Mouse (Mus musculus): ENCODE data around the gene App. TPM values are rescaled to one million over a fixed set of nuclear protein-coding genes. Genes with fewer than 3 reads are reported as not detected.

Gene App
- polyA plus RNA-seq, 1 experiment from 2014 or later = 197 TPM

DNA sequence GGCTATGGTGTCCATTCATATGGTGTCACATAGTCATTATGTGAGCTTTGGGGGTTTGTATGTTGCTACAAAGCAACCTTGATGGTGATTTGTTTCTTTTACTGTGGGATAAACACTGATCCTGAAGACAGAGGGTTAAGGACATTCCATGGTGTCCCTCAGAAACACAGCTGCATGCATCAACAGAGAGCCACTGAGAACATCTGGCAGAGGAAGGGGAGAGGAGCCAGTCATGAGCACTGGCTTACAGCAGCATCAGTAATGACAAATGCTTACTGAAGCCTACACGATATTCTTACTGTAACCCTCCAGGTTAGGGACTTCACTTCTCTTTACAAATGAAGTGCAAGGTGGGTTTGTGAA lies 24.1 kb downstream of the App start:
- no peak overlapping the region for H3K4me2 ChIP-seq
- peaks cover 55% of the 10 kb centered on the region for H3K4me1 ChIP-seq
- H3K36me3 ChIP-seq = peaks cover 2% of the 10 kb centered on the region; the same call in 1 of the 2 replicates
- no peak overlapping the region for H3K27ac ChIP-seq
- H3K4me3 ChIP-seq = no peak overlapping the region
- ATAC-seq (ENCODE audit: insufficient number of reproducible peaks, insufficient read depth, low FRiP score, low TSS enrichment, low read depth) = no peak
- no peaks in the 10 kb centered on the region for H3K27me3 ChIP-seq
- no peak overlapping the region for H3K9ac ChIP-seq
- no peaks in the 10 kb centered on the region for H3K9me3 ChIP-seq
- 81% methylated on average over 1 of the region's 1 CpGs for WGBS

DNA sequence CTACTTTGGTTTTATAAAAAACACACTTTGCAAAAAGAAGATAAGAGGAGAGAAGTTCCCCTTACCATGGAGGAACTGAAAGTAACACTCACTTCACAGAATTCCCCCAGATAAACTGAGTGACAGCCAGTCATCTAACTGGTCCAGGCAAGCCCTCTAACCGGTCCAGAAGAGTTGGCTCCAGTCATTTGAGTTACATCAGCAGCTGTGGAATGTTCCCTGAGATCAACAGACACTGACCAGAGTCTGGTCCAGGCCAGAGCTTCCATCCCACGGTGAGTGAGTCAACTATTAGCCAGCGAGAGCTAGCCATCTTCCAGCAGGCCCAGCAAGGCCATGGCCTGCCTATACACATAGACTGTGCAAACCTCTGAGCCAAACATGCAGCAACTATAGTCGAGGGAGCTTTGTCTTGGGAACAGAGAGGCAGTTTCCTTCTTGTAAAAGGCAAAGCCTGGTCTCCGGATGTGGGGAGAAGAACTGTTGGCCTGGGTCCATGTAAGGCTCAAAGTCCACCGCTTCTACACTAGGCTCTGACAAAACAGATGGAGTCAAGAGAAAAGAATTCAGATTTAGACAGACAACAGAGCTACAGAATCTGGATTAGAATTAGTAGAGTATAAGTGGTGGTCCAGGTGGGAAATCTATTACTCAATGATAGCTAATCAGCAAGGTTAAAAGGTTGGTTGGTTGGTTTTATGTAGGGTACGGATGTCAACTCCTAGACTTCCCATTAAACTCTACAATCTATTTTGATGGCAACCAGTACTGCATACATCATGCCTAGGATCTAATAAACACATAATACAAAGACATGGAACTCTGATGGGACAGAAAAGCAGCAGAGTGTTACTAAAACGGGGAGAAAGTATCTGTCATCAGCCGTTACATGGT lies 24.7 kb downstream of the App start:
- no peak overlapping the region for H3K27ac ChIP-seq
- H3K9ac ChIP-seq = no peak overlapping the region
- no peak overlapping the region for H3K4me3 ChIP-seq
- 72% methylated on average over 9 of the region's 9 CpGs for WGBS
- peaks cover 2% of the 10 kb centered on the region; the same call in 1 of the 2 replicates for H3K36me3 ChIP-seq
- no peak overlapping the region for H3K4me2 ChIP-seq
- peaks cover 55% of the 10 kb centered on the region for H3K4me1 ChIP-seq
- ATAC-seq (ENCODE audit: insufficient number of reproducible peaks, insufficient read depth, low FRiP score, low TSS enrichment, low read depth) = no peak
- H3K9me3 ChIP-seq = no peaks in the 10 kb centered on the region
- H3K27me3 ChIP-seq = no peaks in the 10 kb centered on the region

DNA sequence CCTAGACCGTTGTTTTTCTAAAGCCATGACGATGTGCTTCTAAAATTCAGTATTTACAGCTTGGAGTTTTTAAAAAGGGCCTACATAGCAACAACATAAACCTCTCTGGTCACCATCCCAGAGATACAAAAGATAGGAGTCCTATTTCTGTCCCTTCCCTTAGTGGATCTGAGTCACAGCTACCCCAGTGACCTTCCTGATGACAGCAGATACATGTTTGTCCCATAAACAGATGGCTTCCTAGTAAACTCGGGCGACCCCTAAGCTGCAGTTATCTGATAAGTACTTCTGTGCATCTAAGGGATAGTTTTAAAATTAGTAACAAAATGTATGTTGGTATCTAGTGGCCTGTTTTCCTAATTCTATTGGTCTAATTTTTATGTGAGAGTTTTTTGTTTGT lies 26.1 kb downstream of the App start:
- 47% methylated on average over 4 of the region's 4 CpGs for WGBS
- no peak for ATAC-seq (ENCODE audit: insufficient number of reproducible peaks, insufficient read depth, low FRiP score, low TSS enrichment, low read depth)
- H3K4me2 ChIP-seq = no peak overlapping the region
- H3K27me3 ChIP-seq = no peaks in the 10 kb centered on the region
- H3K4me3 ChIP-seq = no peak overlapping the region
- no peak overlapping the region for H3K9ac ChIP-seq
- peaks cover 2% of the 10 kb centered on the region; the same call in 1 of the 2 replicates for H3K36me3 ChIP-seq
- H3K27ac ChIP-seq = no peak overlapping the region
- H3K4me1 ChIP-seq = peaks cover 51% of the 10 kb centered on the region
- H3K9me3 ChIP-seq = no peaks in the 10 kb centered on the region

DNA sequence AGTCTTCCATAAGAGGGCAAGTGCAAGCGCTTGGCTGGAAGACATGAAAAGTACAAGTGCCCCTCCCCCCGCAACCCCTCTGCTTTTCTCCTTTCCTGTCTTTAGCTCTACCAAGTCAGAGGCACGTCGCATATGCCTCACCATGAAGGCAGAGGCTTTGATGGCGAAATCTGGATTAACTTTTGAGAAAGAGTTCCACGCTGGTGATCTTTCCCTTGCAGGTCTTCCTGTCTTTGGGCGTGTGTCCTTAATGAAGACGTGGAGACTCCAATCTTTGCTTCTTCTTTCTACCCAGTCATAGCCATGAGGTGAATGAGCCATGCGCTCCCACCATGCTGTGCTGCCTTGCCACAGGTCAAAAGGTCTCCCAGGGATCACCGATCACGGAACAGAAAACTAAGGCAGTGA lies 27.8 kb downstream of the App start:
- 60% methylated on average over 11 of the region's 11 CpGs for WGBS

DNA sequence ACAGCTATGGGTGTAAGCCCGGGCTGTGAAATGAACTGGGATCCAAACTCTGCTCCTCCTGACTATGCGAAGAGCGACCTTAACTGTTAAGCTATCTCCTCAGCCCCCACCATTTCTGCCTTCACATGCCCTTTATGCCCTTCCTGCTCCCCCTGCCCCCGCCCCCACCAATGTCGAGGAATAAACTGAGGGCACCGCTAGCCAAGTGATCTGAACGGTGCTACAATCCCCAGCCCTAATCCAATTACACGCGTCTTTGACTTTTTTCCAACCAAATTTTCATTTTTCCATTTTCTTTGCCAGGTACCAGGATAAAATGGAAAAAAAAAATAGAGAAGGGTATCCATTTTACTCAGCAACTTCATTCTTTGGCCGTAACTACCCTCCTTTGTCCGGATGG lies 28.2 kb downstream of the App start:
- H3K4me3 ChIP-seq = no peak overlapping the region
- H3K27ac ChIP-seq = no peak overlapping the region
- WGBS = 69% methylated on average over 11 of the region's 11 CpGs
- ATAC-seq (ENCODE audit: insufficient number of reproducible peaks, insufficient read depth, low FRiP score, low TSS enrichment, low read depth) = no peak
- peaks cover 39% of the 10 kb centered on the region for H3K4me1 ChIP-seq
- no peak overlapping the region for H3K4me2 ChIP-seq
- H3K27me3 ChIP-seq = no peaks in the 10 kb centered on the region
- H3K36me3 ChIP-seq = peaks cover 2% of the 10 kb centered on the region; the same call in 1 of the 2 replicates
- H3K9me3 ChIP-seq = no peaks in the 10 kb centered on the region
- H3K9ac ChIP-seq = no peak overlapping the region

More for the DNA sequence above, 27.8 kb downstream of the App start:
- peaks cover 41% of the 10 kb centered on the region for H3K4me1 ChIP-seq
- H3K4me2 ChIP-seq = no peak overlapping the region
- no peak overlapping the region for H3K4me3 ChIP-seq
- no peak overlapping the region for H3K27ac ChIP-seq
- H3K9me3 ChIP-seq = no peaks in the 10 kb centered on the region
- ATAC-seq (ENCODE audit: insufficient number of reproducible peaks, insufficient read depth, low FRiP score, low TSS enrichment, low read depth) = no peak
- H3K36me3 ChIP-seq = peaks cover 2% of the 10 kb centered on the region; the same call in 1 of the 2 replicates
- no peaks in the 10 kb centered on the region for H3K27me3 ChIP-seq
- no peak overlapping the region for H3K9ac ChIP-seq

DNA sequence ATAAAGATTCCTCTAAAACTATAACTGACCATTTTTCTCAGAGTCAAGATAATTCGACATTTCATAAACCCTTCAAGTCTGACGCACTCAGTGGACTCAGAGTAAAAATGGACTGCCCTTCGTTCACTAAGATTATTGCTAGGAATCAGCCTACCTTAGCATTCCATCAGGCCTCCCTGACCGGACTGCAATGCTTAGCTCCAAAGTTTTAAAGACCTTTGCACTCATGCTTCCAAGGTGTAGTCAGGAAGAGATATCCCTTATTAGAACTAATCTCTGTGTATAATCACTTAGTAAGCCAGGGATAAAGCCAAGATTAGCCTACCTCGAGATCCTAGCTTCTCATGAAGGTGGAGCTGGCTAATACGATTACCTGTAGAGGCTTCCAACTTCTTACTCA lies 29.2 kb downstream of the App start:
- Histone ChIP-seq H3K4me3 (no peak overlapping the region), H3K9ac (no peak overlapping the region), H3K36me3 (peaks cover 2% of the 10 kb centered on the region; the same call in 1 of the 2 replicates), H3K4me1 (peaks cover 43% of the 10 kb centered on the region), H3K4me2 (no peak overlapping the region), H3K27me3 (no peaks in the 10 kb centered on the region), H3K27ac (no peak overlapping the region), H3K9me3 (no peaks in the 10 kb centered on the region)
- no peak for ATAC-seq (ENCODE audit: insufficient number of reproducible peaks, insufficient read depth, low FRiP score, low TSS enrichment, low read depth)
- 82% methylated on average over 6 of the region's 6 CpGs for WGBS

DNA sequence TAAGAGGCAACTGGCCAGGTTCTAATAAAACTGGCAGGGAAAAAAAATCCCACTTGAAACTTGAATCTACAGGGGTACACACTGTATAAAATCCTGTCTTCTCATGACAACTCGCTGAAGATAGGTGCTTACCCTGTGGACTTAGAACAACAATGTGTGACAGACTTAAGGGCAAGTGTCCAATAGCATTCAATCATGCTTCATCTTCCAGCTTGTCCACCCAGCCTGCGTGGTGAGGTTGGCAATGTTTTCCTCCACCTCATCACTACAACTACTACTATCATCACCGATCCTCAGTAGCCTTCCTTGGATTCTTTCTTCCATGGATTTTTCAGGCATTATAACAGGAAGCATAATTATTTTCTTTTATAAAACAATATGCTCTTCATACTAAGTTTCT lies 29.7 kb downstream of the App start:
- peaks cover 43% of the 10 kb centered on the region for H3K4me1 ChIP-seq
- peaks cover 2% of the 10 kb centered on the region; the same call in 1 of the 2 replicates for H3K36me3 ChIP-seq
- no peak for ATAC-seq (ENCODE audit: insufficient number of reproducible peaks, insufficient read depth, low FRiP score, low TSS enrichment, low read depth)
- no peak overlapping the region for H3K4me3 ChIP-seq
- H3K4me2 ChIP-seq = no peak overlapping the region
- no peaks in the 10 kb centered on the region for H3K9me3 ChIP-seq
- no peaks in the 10 kb centered on the region for H3K27me3 ChIP-seq
- H3K27ac ChIP-seq = no peak overlapping the region
- 79% methylated on average over 3 of the region's 3 CpGs for WGBS
- no peak overlapping the region for H3K9ac ChIP-seq

DNA sequence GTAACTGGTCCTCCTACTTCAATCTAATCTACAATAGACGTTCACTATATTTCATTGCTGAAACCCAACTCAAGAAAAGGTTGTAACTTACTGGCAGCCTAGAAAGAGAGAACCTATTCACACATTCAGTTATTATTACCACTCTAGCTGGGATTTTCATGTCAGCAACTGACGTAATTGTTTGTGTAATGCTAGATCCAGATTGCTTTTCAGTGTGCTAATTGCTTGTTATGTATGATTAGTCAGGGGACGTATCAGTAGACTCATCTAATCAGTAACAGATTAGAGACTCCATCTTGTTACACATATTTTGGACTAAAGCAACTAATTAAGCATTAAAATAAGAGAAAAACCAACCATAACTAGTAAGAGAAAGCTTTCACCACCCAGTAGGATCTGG lies 30.4 kb downstream of the App start:
- Histone ChIP-seq H3K9ac (no peak overlapping the region), H3K27me3 (no peaks in the 10 kb centered on the region), H3K4me1 (peaks cover 37% of the 10 kb centered on the region), H3K36me3 (no peaks in the 10 kb centered on the region), H3K9me3 (no peaks in the 10 kb centered on the region), H3K27ac (no peak overlapping the region), H3K4me2 (no peak overlapping the region), H3K4me3 (no peak overlapping the region)
- no peak for ATAC-seq (ENCODE audit: insufficient number of reproducible peaks, insufficient read depth, low FRiP score, low TSS enrichment, low read depth)
- WGBS = 44% methylated on average over 3 of the region's 3 CpGs

DNA sequence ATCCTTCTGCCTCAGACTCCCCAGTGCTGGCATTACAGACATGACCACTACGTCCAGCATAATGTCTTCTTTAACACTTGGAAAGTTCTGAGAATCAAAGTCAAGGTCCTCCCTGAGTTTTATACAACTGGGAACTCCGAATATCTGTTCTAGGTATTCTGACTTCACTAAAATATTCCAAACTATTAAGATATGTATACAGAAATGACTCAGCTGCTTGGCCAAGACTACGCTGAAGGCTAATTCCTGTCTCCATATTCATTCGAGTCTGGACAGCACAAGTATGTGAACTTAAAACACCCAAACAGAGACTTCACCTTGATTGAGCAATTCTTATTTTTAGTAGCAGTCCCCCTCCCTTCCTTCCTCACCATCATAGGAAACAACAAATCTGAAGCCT lies 32.2 kb downstream of the App start:
- Histone ChIP-seq H3K27me3 (no peaks in the 10 kb centered on the region), H3K4me3 (no peak overlapping the region), H3K4me2 (no peak overlapping the region), H3K27ac (no peak overlapping the region), H3K4me1 (peaks cover 28% of the 10 kb centered on the region), H3K36me3 (0 out of 2 replicates have a peak, but pooled peaks cover 3% of the 10 kb centered on the region), H3K9ac (no peak overlapping the region), H3K9me3 (no peaks in the 10 kb centered on the region)
- WGBS = 77% methylated on average over 4 of the region's 4 CpGs
- no peak for ATAC-seq (ENCODE audit: insufficient number of reproducible peaks, insufficient read depth, low FRiP score, low TSS enrichment, low read depth)

DNA sequence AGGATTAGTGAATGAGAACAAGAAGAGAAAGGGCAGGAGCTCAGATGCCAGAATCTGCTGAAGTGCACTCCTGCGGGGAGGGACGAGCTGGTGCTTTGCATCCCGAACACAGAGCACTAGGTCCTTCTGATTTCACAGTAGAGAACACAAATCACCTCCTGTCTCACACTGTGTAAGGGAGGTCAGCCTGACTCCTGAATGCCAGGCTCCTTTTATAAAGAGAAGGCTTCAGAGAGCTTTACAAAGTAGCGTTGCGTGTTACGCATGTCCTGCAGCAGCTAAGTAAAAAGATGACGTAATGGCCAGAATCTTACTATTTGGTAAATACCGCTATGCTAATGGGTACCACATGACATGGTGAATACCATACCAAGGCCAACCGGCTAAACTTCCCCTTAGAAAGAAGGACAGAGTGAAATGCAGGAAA lies 34.4 kb downstream of the App start:
- H3K9ac ChIP-seq = no peak overlapping the region
- H3K27me3 ChIP-seq = no peaks in the 10 kb centered on the region
- peaks cover 18% of the 10 kb centered on the region for H3K4me1 ChIP-seq
- 0 out of 2 replicates have a peak, but pooled peaks cover 3% of the 10 kb centered on the region for H3K36me3 ChIP-seq
- peak overlapping the region; percentile 4 for H3K4me2 ChIP-seq
- no peak overlapping the region for H3K27ac ChIP-seq
- WGBS = 28% methylated on average over 9 of the region's 9 CpGs
- no peaks in the 10 kb centered on the region for H3K9me3 ChIP-seq
- ATAC-seq (ENCODE audit: insufficient number of reproducible peaks, insufficient read depth, low FRiP score, low TSS enrichment, low read depth) = no peak
- H3K4me3 ChIP-seq = no peak overlapping the region

DNA sequence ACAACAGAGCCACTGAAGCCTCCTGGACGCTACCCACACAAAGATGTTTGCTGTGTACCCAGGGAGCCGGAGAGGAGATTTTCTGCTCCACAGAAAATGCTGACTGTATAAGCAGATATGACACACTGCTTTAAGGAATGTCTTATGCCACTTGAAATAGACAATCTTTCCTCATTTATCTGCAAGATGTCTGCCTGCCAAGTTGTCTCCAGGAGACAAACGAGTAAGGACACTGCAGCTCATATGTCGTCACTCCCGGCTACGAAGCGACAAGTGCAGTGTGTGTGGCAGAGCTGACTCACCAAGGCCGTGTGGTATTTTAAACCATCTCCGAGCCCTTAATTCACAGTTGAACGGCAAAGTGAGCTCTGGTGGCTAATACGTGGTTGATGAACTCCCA lies 36.2 kb downstream of the App start:
- Histone ChIP-seq H3K4me2 (no peak overlapping the region), H3K4me1 (peaks cover 36% of the 10 kb centered on the region), H3K36me3 (0 out of 2 replicates have a peak, but pooled peaks cover 3% of the 10 kb centered on the region), H3K9me3 (no peaks in the 10 kb centered on the region), H3K4me3 (no peak overlapping the region), H3K9ac (no peak overlapping the region), H3K27ac (no peak overlapping the region), H3K27me3 (no peaks in the 10 kb centered on the region)
- WGBS = 72% methylated on average over 11 of the region's 11 CpGs
- ATAC-seq (ENCODE audit: insufficient number of reproducible peaks, insufficient read depth, low FRiP score, low TSS enrichment, low read depth) = no peak

DNA sequence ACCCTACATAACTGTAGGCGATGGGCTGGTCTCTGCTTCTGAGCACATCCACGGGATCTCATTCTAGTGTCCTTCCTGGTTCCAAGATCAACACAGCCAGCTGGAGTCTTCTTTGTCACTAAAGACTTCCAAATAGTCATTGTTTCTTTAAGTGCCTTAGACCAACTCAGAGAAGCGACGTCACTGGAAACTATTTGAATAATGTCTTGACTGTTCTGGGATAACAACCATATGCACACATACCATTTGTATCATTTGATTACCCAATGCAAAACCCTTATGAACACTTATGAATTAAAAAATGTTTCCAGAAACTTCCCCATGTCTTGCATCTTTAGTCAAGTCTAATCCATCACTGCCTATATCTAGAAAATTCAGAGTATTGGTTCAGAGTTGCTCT lies 37.5 kb downstream of the App start:
- Histone ChIP-seq H3K4me3 (no peak overlapping the region), H3K27me3 (no peaks in the 10 kb centered on the region), H3K27ac (no peak overlapping the region), H3K9ac (no peak overlapping the region), H3K9me3 (no peaks in the 10 kb centered on the region), H3K4me1 (peaks cover 39% of the 10 kb centered on the region), H3K4me2 (no peak overlapping the region), H3K36me3 (0 out of 2 replicates have a peak, but pooled peaks cover 3% of the 10 kb centered on the region)
- no peak for ATAC-seq (ENCODE audit: insufficient number of reproducible peaks, insufficient read depth, low FRiP score, low TSS enrichment, low read depth)
- 80% methylated on average over 4 of the region's 4 CpGs for WGBS

Data from embryonic facial prominence, embryonic 13.5 days (tissue).